Mouse (Mus musculus) left cerebral cortex, postnatal 10 days (tissue): ENCODE results near the gene Icam5. TPM values are rescaled to one million over a fixed set of nuclear protein-coding genes. Genes with fewer than 3 reads are reported as not detected.
"Not testable (repeated sequence)": the region's sequence is repeated elsewhere in the genome, so short reads cannot be mapped to it uniquely, and the experiment has no call there.

Experiments
- DNase-seq, 2 experiments: peaks; one replicate each; pipeline ENCODE4 v3.0.0; 2021 to 2022; ENCODE audit warnings: low spot score in 2 of 2, mixed read lengths in 1 of 2; ENCODE audit errors: extremely low spot score in 1 of 2
- intact Hi-C: fragments of 180-260 bp; cut with DNase I; formaldehyde crosslinking; loops from one replicate; pipeline ENCODE4 v1.15.1; 2025
- total RNA-seq, 2 experiments: library from RNA; stranded (reverse); gene quantifications; 2 replicates each; pipeline ENCODE4 v1.2.3; 2021

Icam5 gene
- 100 to 1,000 TPM; 204 to 220 TPM for total RNA-seq

DNA sequence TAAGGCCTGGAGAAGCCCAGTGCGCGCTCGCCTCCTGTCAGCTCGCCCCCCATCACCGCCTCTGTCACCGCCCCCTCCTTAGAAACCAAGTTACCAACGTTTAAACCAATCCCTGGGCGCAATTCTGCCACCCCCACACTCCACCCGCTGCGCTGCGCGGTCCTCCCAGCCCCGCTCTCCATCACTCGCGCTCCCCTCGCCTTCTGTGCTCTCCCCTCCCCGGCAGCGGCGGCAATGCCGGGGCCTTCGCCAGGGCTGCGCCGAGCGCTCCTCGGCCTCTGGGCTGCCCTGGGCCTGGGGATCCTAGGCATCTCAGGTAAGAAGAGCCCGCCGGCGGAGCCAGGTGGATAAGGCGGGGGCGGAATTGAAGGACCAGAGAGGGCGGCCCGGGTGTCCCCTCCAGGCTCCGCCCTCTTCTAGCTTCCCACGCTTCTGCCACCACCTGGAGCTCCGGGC is at the start of gene Icam5:
Gene Icam5, plus strand, starts transcription at position 178 of the 456 bp plus-strand sequence.
- intact Hi-C loops: loop anchor here (5.0 kb wide), 2 partner anchors 40 to 100 kb away; partner anchors contain the start of genes Fdx1l, Gm49373 and Tyk2
- DNase-seq: peak; percentile 80 to 86

DNA sequence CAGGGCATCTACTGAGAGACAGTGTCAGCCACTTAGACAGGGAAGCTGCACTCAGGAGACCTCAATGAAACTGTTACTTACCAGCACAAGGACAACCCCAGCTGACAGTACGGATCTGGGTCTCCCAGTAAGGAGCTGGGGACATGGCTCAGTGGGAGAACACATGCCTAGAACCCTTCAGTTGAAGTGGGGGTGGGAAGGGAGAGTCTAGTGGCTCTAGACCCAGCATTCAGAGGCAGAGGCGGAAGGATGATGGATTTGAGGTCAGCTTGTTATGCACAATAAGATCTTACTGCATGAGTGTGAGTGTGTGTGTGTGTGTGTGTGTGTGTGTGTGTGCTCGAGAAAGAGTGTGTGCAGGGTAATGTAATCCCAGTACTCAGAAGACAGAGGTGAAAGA is 49.7 kb upstream of the Icam5 start:
- intact Hi-C loops: no loop called here
- DNase-seq: no peak

DNA sequence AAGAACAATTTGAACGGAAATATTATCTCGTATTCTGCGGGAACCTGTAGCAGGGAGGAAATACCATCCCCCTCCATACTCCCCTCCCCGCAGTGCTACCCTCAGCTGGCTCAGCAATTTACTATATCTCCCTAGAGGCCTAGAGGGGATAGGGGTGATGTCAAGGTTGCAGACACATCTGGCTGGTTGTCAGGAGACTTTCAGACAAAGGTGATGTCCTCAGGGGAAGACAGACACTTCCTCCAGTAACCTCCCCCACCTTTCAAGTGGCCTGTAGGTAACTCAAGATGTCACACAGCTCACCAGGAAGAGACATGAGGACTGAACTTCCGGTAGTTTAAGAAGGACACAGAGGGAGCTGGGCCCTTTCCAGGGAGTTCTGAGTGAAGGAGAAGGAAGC is 48.7 kb upstream of the Icam5 start:
- intact Hi-C loops: no loop called here
- DNase-seq: no peak

DNA sequence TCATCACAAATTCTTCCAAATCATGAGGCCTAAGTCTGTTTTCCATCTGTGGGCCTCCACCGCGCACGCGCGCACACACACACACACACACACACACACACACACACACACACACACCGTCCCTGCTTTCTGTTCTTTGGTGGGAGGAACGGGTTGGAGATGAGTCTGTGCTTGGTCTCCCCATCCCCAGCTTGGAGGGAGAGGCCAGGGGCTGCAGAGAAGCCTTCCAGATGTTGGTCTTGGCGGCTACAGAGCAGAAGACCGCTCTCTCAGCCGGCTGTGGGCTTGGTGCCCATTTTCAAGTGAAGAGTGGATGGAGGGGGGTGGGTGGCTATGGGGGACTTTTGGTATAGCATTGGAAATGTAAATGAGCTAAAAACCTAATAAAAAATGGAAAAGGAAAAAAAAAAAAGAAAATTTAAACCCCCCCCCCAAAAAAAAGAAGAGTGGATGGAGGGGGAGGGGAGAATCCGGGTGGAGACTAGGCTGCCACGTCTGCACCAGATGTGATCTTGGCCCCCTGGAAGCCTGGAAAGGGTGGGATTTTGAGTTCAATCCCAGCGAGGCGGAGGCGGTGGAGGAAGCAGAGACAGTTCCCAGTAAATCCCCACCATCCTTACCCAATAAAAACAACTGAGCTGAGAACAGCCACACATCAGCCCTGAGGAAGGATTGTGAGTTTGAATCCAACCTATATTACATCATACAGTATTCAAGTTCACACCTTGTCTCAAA is 44.8 kb upstream of the Icam5 start:
- intact Hi-C loops: no loop called here
- peak in 1 of 2 experiments; percentile 51 for DNase-seq

DNA sequence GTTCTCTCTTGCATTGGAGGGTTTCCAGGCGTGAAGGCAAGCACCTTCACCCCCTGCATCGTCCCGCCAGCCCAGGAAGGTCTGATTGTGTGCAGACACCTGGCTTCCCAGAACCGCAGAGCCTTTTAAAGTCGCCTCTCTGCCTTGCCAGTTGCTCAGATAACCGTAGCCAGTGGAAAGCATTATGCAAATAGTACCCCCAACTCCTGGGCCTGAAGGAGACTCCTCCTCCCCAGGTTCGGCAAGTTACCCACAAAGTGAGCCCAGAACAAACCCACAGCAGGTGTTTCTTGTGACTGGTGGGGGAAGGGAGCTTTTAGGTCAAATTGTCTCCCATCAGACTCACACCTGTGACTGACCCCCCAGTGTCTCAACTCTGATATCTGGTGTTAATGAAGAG is 43.9 kb upstream of the Icam5 start:
- DNase-seq: no peak
- intact Hi-C loops: no loop called here

DNA sequence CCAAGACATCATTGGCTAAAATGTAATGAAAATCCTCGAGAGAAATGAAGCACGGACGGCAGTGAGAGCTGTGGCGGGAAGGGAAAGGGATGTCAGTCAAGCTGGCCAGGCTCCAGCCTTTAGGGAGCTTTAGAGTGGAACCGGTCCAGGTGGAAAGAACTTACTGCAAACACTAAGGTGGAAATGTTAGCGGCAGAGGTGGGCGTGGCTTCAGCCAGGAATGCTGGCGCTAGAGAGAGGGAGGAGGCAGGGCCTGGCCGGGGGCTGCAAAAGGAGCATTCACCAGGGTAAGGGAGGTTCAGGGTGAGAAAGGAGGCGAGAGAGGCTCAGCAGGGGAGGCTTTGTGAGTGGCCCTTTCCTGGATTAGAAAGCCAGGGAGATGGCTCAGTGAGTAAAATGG is 41.0 kb upstream of the Icam5 start:
- intact Hi-C loops: no loop called here
- no peak for DNase-seq

DNA sequence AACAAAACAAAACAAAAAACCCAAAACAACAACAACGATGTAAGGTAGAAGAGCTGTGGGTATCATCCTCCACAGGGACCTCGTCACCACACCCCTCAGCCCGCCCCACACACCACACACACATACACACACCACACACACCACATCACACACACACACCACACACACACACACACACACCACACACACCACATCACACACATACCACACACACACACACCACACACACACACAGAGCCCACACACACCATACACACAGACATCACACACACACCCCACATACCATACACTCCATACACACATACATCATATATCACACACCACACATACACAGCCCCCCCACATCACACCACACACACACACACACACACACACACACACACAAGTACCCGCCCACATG is 40.3 kb upstream of the Icam5 start:
- intact Hi-C loops: no loop called here
- DNase-seq: no peak

DNA sequence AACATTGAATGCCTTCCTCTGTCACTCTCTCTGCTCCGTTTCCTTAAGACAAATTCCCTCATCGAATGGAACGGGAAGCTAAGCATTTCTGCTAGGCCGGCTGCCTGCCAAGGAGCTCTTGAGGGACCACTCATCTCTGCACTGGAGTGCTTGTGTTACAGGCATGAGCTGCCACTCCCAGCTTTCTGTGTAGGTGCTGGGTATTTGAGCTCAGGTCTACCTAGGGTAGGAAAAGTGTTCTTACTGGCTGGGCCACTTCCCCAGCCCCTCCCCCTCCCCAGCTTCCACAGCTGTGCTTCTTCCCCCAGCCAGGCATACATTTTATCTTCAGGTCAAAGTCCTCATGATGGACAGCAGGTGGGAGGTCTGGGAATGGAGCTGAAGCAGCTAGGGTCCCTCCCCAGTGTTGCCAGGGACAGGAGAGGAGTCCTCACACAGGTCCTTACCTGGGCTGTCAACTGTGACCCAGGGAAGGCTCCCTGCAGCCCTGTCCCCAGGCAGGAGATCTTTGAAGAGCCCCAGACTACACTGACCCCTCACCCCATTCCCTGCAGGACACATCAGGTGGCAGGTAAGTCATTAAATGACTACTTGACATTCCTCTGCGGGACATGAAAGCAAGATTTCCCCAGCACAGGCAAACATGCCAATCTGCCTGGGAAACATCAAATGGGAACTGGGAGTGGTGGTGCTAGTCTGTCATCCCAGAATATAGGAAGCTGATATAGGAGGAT is 38.5 kb upstream of the Icam5 start:
- intact Hi-C loops: no loop called here
- no peak for DNase-seq

DNA sequence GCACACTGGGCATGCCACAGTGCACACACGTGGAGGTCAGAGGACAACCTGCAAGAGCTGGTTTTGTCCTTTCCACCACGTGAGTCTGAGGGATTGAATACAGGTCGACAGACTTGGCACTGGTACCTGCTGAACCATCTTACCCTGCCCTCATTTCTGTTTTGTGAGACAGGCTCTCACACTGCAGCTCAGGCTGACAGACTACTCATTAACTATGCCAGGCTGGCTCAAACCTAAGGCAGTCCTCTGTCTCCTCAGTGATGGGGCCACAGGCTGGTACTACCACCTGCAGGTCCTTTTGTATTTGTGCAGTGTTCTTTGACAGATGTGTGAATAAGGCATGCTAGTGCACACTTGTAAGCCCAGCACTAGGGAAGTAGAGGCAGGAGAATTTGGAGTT is 36.8 kb upstream of the Icam5 start:
- DNase-seq: no peak
- intact Hi-C loops: no loop called here

DNA sequence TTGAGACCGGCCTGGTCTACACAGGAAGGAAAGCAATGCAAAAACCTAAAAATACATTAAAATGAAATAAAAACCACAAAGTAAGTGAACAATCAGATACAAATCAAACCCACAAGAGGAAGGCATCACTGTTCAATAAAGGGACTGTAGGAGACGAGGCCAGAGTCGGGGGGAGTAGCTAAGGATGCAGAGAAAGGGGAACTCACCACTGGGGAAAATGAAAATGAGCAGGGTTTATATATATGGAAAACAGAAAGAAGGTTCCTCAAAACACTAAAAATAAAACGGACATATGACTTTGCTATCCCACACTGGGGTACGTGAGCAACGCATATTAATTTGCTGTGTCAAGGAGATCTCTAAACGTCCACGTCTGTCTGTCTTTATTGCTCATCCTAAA is 34.8 kb upstream of the Icam5 start:
- intact Hi-C loops: no loop called here

DNA sequence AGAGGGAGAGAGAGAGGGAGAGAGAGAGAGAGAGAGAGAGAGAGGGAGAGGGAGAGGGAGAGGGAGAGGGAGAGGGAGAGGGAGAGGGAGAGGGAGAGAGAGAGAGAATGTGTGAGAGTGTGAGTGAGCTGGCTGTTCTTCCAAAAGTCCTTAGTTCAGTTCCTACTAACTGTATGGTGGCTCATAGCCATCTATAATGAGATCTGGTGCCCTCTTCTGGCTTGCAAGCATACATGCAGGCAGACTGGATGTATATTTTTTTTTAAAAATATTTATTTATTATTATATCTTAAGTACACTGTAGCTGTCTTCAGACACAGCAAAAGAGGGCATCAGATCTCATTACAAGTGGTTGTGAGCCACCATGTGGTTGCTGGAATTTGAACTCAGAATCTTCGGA is 33.5 kb upstream of the Icam5 start:
- DNase-seq, intact Hi-C loops: not testable (repeated sequence)

More for the DNA sequence above, 34.8 kb upstream of the Icam5 start:
- no peak for DNase-seq

DNA sequence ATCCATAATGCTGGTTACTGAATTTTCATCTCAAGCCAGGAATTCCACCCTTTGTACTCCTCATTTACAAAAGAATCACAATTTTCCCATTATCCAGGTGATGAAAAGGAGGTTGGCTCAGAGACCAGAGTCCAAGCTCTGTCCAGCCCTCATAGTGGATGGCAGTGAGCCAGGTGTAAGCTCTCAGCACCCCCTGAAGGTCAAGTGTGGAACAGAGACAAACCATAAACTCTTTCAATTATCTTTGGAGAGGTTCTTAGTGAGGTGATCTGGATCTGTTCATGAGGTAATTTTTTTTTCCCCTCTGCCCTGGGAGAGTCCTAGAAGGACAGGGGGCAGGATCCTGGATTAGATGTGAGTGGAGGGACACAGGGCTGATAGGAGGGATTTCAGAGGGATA is 31.1 kb upstream of the Icam5 start:
- intact Hi-C loops: loop anchor here (5.0 kb wide), 2 partner anchors 49 to 99 kb away; no protein-coding TSS in a partner anchor
- peak in 1 of 2 experiments; percentile 41 for DNase-seq

DNA sequence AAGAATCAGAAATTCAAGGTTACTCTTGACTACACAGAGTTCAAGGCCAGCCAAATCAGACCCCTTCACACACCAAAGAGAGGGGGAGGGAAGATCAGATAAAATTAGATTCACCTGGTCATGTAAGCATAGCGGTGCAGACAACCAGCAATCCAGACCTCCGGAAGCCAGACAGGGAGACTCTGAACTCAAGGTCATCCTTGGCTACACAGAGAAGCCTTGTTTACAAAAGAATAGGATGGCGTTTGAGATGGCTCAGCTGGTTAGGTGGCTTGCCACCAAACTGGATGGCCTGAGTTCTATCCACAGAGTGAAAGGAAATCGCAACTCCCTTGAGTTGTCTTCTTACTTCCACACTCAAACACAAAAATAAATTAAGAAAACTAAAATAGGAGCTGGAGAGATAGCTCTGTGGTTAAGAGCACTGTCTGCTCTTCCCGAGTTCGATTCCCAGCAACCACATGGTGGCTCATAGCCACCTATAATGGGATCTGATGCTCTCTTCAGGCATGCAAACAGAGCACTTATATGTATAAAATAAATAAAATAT is 30.1 kb upstream of the Icam5 start:
- intact Hi-C loops: loop anchor here (5.0 kb wide), 2 partner anchors 49 to 99 kb away; no protein-coding TSS in a partner anchor
- DNase-seq: no peak

DNA sequence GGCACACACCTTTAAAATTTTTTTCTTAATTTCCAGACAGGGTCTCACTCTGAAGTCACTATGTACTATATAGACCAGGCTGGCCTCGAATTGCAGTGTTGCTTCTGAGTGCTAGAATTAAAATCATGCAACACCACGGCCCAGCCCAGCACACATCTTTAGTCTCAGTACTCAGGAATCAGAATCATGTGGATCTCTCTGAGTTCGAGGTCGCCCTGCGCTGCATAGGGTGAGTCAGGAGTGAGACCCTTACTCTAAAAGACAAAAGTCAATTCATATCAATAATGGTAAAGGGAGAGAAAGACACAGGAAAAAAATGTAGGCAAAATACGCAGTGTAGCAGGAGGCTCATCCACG is 29.6 kb upstream of the Icam5 start:
- no peak for DNase-seq
- intact Hi-C loops: loop anchor here (5.0 kb wide), 2 partner anchors 50 to 100 kb away; no protein-coding TSS in a partner anchor

DNA sequence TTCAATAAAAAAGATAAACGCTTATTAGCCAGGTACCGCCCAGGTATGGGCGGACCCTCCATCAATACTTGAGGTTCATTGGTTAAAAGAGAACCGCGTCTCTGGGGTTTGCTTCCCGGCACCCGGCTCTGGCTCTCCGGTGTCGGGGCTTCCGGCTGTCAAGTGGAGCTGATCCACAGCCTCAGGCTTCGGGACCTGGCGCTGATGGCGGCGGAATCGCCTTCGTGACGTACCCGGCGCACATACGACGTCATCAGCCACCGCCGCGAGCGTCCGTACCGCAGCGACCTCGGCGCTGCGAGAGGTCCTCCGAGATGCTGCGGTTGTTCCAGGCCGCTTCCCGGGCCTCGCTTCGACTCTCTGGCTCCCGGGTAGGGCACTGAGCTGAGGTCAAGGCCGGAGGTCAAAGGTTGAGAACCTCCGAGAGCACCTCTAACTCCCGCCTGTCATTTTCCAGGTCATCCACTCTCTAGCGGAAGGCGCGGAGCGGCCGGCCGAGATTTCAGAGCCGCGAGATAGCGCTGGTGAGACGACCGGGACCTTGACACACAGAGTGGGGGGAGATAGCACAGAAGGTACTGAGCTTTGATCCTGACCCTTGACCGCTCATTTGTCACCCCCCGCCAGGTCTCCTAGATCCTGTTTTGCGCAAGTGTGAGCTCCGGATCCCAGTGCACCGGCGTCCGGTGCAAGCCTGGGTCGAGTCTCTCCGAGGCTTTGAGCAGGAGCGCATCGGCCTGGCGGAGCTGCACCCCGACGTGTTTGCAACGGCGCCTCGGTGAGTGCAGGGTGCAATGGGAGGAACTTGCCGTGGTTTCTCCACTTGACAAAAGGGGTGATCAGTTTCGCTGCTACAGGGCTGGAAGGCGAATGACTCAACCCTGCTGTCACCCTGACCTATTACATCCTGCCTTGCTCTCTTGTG is 29.0 kb upstream of the Icam5 start, which contains the start of gene Mrpl4:
Gene Mrpl4, plus strand, starts transcription at position 112 of the 925 bp plus-strand sequence.
- intact Hi-C loops: loop anchor here (5.0 kb wide), 2 partner anchors 51 to 101 kb away; no protein-coding TSS in a partner anchor
- peak; percentile 88 to 93 for DNase-seq

DNA sequence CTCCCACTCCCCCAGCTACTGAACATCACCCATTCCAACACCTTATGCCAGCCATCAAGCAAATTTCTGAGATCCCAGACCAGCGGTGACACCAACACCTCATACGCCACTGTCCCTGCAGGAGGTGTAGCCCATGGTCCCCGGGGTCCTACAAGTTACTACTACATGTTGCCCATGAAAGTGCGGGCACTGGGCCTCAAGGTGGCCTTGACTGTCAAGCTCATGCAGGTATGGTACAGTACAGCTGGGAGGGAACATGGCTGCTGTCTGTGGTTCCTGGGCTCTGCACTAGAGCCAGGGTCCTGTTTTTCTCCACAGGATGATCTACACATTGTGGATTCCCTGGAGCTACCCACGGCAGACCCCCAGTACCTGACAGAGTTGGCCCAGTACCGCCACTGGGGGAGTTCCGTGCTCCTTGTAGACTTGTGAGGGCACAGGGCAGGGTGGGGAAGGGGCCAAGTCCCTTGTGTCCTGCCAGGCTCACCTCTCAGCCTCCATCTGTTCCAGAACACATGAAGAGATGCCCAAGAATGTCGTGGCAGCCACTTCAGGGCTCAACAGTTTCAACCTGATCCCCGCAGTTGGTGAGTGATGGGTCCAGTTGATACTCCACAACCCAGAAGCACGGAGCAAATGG is 24.4 kb upstream of the Icam5 start:
- intact Hi-C loops: no loop called here
- DNase-seq: no peak

DNA sequence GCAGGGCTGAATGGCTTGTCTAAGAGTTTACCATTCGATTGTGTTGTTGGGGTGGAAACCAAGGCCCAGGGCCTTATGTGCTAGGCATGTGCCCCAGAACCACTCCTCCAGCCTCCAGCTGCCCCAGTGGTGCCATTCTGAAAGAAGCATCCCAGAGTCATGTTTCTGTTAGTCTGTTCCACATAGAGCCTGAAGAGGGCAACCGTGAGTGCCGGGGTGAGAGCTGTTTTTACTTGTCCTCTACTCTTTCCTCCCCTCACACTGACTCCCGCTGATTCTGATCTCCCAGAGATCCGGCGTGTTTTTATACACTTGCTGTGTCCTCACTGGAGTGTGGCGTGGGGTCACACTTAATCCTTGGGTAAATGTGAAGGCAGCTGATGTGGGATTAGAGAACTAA is 23.9 kb upstream of the Icam5 start:
- intact Hi-C loops: no loop called here
- no peak for DNase-seq

DNA sequence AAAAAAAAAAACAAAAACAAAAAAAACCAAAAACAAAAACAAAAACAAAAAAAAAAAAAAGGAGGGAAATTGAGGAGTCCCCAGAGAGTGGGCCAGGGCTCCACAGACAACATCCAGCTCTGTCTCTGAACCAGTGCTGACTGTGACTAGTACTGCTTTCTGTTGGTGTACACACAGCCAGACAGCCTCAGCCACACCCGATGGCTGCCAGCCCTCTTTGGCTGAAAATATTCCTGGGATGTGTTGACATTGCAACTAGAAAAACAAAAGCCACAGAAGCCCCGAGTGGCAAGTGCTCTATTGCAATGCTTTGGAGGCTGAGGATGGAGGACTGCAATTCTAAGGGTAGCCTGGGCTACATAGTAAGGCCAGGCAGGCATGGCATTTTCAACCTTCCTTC is 21.5 kb upstream of the Icam5 start:
- intact Hi-C loops: no loop called here
- DNase-seq: no peak
